Mouse (Mus musculus) retina, postnatal 1 day (tissue): ENCODE results near the gene Tsen15.

Experiments
- DNase-seq: peaks from one replicate; pipeline ENCODE4 v3.0.0-alpha.2; 2012

Gene Tsen15

GRCm38 (mm10) chr1:152386188-152386835 lies at the start of gene Tsen15:
Gene Tsen15, minus strand, starts transcription at chr1:152386688.
- DNase-seq = peak; percentile 82

- no peak for DNase-seq
These were observed 47.7 kb upstream of the Tsen15 start for GRCm38 (mm10) chr1:152434166-152434565.

- DNase-seq = no peak
These were observed 43.3 kb upstream of the Tsen15 start for GRCm38 (mm10) chr1:152429805-152430204.

GRCm38 (mm10) chr1:152427912-152428581 lies 41.6 kb upstream of the Tsen15 start:
- peak; percentile 68 for DNase-seq

GRCm38 (mm10) chr1:152423052-152423451 lies 36.6 kb upstream of the Tsen15 start:
- DNase-seq = peak; percentile 44

- peak; percentile 49 for DNase-seq
These were observed 35.8 kb upstream of the Tsen15 start for GRCm38 (mm10) chr1:152422295-152422694.

GRCm38 (mm10) chr1:152417602-152418001 lies 31.1 kb upstream of the Tsen15 start:
- DNase-seq = no peak

GRCm38 (mm10) chr1:152416306-152416904 lies 29.9 kb upstream of the Tsen15 start:
- DNase-seq = no peak

- no peak for DNase-seq
These were observed 28.0 kb upstream of the Tsen15 start for GRCm38 (mm10) chr1:152414451-152414850.

- DNase-seq = no peak
These were observed 27.5 kb upstream of the Tsen15 start for GRCm38 (mm10) chr1:152413961-152414360.

- DNase-seq = no peak
These were observed 26.6 kb upstream of the Tsen15 start for GRCm38 (mm10) chr1:152413116-152413515.

- DNase-seq = no peak
These were observed 24.2 kb upstream of the Tsen15 start for GRCm38 (mm10) chr1:152410657-152411056.

GRCm38 (mm10) chr1:152409356-152409755 lies 22.9 kb upstream of the Tsen15 start:
- peak; percentile 36 for DNase-seq

GRCm38 (mm10) chr1:152407021-152407946 lies 20.8 kb upstream of the Tsen15 start:
- DNase-seq = peak; percentile 88

- peak; percentile 61 for DNase-seq
These were observed 14.4 kb upstream of the Tsen15 start for GRCm38 (mm10) chr1:152400556-152401540.

- peak; percentile 77 for DNase-seq
These were observed 13.5 kb upstream of the Tsen15 start, which contains the start of gene Colgalt2 for GRCm38 (mm10) chr1:152399790-152400555. Gene Colgalt2, plus strand, starts transcription at chr1:152399830.

GRCm38 (mm10) chr1:152398708-152399107 lies 12.2 kb upstream of the Tsen15 start:
- DNase-seq = no peak

- DNase-seq = no peak
These were observed 8.5 kb upstream of the Tsen15 start for GRCm38 (mm10) chr1:152394956-152395515.

- DNase-seq = no peak
These were observed 7.6 kb upstream of the Tsen15 start for GRCm38 (mm10) chr1:152394137-152394536.

- DNase-seq = no peak
These were observed 2.8 kb upstream of the Tsen15 start for GRCm38 (mm10) chr1:152389271-152389670.
